Mouse (Mus musculus) MEL (cell line): Measurements from ENCODE around the gene Cops7a. TPM values are rescaled to one million over a fixed set of nuclear protein-coding genes. Genes with fewer than 3 reads are reported as not detected.

Experiments used
- DNase-seq: peaks from one replicate; pipeline ENCODE4 v3.0.0; 2011; ENCODE audit warnings: low read depth, low spot score
- H3K27ac ChIP-seq: 2 replicates; pipeline ENCODE4 v1.5.1; 2012; ENCODE audit warnings: low read depth, mild to moderate bottlenecking, control low read depth, low read length, moderate library complexity; ENCODE audit not compliant: control insufficient read depth
- H3K27me3 ChIP-seq, 2 experiments: fragments of 150-350 bp in 1 of 2; sonication (generic) in 1 of 2; 2 replicates each; pipeline ENCODE4 v1.6.1; 2012; ENCODE audit warnings: low read length in 2 of 2, mild to moderate bottlenecking in 2 of 2, improper control_type of control experiment in 1 of 2, moderate library complexity in 1 of 2; ENCODE audit not compliant: insufficient read depth in 2 of 2, control insufficient read depth in 1 of 2
- H3K36me3 ChIP-seq, 2 experiments: 2 replicates each; pipeline ENCODE4 v1.6.1; 2012 to 2014; ENCODE audit warnings: low read length in 2 of 2, improper control_type of control experiment in 1 of 2, inconsistent platforms in 1 of 2, mild to moderate bottlenecking in 1 of 2; ENCODE audit not compliant: insufficient read depth in 2 of 2, control insufficient read depth in 1 of 2
- H3K4me1 ChIP-seq, 2 experiments: fragments of 150-350 bp in 1 of 2; sonication (generic) in 1 of 2; 2 replicates each; pipeline ENCODE4 v1.6.1; 2012; ENCODE audit warnings: low read length in 2 of 2, improper control_type of control experiment in 1 of 2, mild to moderate bottlenecking in 1 of 2; ENCODE audit not compliant: insufficient read depth in 2 of 2, control insufficient read depth in 1 of 2
- H3K4me3 ChIP-seq, 2 experiments: fragments of 150-350 bp in 1 of 2; sonication (generic) in 1 of 2; 2 replicates each; pipeline ENCODE4 v1.5.1; 2012; ENCODE audit warnings: low read depth in 2 of 2, low read length in 2 of 2, mild to moderate bottlenecking in 2 of 2, moderate library complexity in 2 of 2, control low read depth in 1 of 2, improper control_type of control experiment in 1 of 2; ENCODE audit not compliant: control insufficient read depth in 1 of 2, insufficient read depth in 1 of 2
- H3K79me2 ChIP-seq: 2 replicates; pipeline ENCODE4 v1.6.1; 2012; ENCODE audit warnings: mild to moderate bottlenecking, low read length, moderate library complexity; ENCODE audit not compliant: control insufficient read depth, poor library complexity, insufficient read depth
- H3K9ac ChIP-seq: 2 replicates; pipeline ENCODE4 v1.6.1; 2012; ENCODE audit warnings: low read depth, mild to moderate bottlenecking, control low read depth, low read length, moderate library complexity; ENCODE audit not compliant: control insufficient read depth, poor library complexity, severe bottlenecking
- H3K9me3 ChIP-seq: fragments of 150-350 bp; sonication (generic); replicated peaks from 2 replicates; pipeline ENCODE4 v1.6.1; 2012; ENCODE audit warnings: mild to moderate bottlenecking, low read length, improper control_type of control experiment, moderate library complexity; ENCODE audit not compliant: insufficient read depth
- BHLHE40 ChIP-seq: IDR thresholded peaks from 2 replicates; pipeline ENCODE4 v1.6.1; 2012; ENCODE audit warnings: low read depth, mild to moderate bottlenecking, inconsistent platforms, low read length, improper control_type of control experiment, borderline replicate concordance
- E2F4 ChIP-seq: IDR thresholded peaks from 2 replicates; pipeline ENCODE4 v1.6.1; 2011; ENCODE audit warnings: low read depth, low read length, improper control_type of control experiment, borderline replicate concordance
- ETS1 ChIP-seq: IDR thresholded peaks from 2 replicates; pipeline ENCODE4 v1.6.1; 2012; ENCODE audit warnings: low read depth, mild to moderate bottlenecking, inconsistent platforms, low read length, improper control_type of control experiment, moderate library complexity
- HCFC1 ChIP-seq: IDR thresholded peaks from 2 replicates; pipeline ENCODE4 v1.6.1; 2012; ENCODE audit warnings: low read depth, mild to moderate bottlenecking, inconsistent platforms, low read length, improper control_type of control experiment, moderate library complexity
- JUND ChIP-seq: IDR thresholded peaks from 2 replicates; pipeline ENCODE4 v1.6.1; 2011; ENCODE audit warnings: low read depth, mild to moderate bottlenecking, improper control_type of control experiment, low read length
- MAX ChIP-seq: IDR thresholded peaks from 2 replicates; pipeline ENCODE4 v1.6.1; 2011; ENCODE audit warnings: low read length, improper control_type of control experiment
- MAZ ChIP-seq: IDR thresholded peaks from 2 replicates; pipeline ENCODE4 v1.6.1; 2012; ENCODE audit warnings: low read depth, mild to moderate bottlenecking, inconsistent platforms, low read length, improper control_type of control experiment
- MEF2A ChIP-seq: IDR thresholded peaks from 2 replicates; pipeline ENCODE4 v1.6.1; 2014; ENCODE audit warnings: low read depth, mild to moderate bottlenecking, inconsistent platforms, low read length, improper control_type of control experiment; ENCODE audit not compliant: poor library complexity, insufficient replicate concordance, severe bottlenecking; ENCODE audit errors: extremely low read depth
- MYB ChIP-seq: IDR thresholded peaks from 2 replicates; pipeline ENCODE4 v1.6.1; 2011; ENCODE audit warnings: mild to moderate bottlenecking, low read depth, low read length, improper control_type of control experiment
- MYC ChIP-seq: IDR thresholded peaks from 2 replicates; pipeline ENCODE4 v1.6.1; 2011; ENCODE audit warnings: low read depth, mild to moderate bottlenecking, low read length, improper control_type of control experiment, moderate library complexity
- POLR2AphosphoS2 ChIP-seq: IDR thresholded peaks from 2 replicates; pipeline ENCODE4 v1.6.1; 2011; ENCODE audit warnings: low read length, improper control_type of control experiment
- RAD21 ChIP-seq: IDR thresholded peaks from 2 replicates; pipeline ENCODE4 v1.6.1; 2011; ENCODE audit warnings: mild to moderate bottlenecking, low read depth, low read length, improper control_type of control experiment
- SMC3 ChIP-seq: IDR thresholded peaks from 2 replicates; pipeline ENCODE4 v1.6.1; 2011; ENCODE audit warnings: low read depth, low read length, improper control_type of control experiment
- TBP ChIP-seq: IDR thresholded peaks from 2 replicates; pipeline ENCODE4 v1.8.0; 2011; ENCODE audit warnings: low read depth, low read length, improper control_type of control experiment
- TCF12 ChIP-seq: IDR thresholded peaks from 2 replicates; pipeline ENCODE4 v1.6.1; 2014; ENCODE audit warnings: low read depth, mild to moderate bottlenecking, inconsistent platforms, low read length, improper control_type of control experiment, moderate library complexity
- UBTF ChIP-seq: IDR thresholded peaks from 2 replicates; pipeline ENCODE4 v1.6.1; 2012; ENCODE audit warnings: low read depth, mild to moderate bottlenecking, inconsistent platforms, low read length, improper control_type of control experiment, moderate library complexity, borderline replicate concordance; ENCODE audit not compliant: insufficient read depth
- USF2 ChIP-seq, 2 experiments: IDR thresholded peaks; 2 replicates each; pipeline ENCODE4 v1.6.1; 2011 to 2012; ENCODE audit warnings: improper control_type of control experiment in 2 of 2, low read length in 2 of 2, borderline replicate concordance in 1 of 2, inconsistent platforms in 1 of 2, low read depth in 1 of 2, mild to moderate bottlenecking in 1 of 2; ENCODE audit not compliant: insufficient read depth in 1 of 2
- ZMIZ1 ChIP-seq: IDR thresholded peaks from 2 replicates; pipeline ENCODE4 v1.6.1; 2012; ENCODE audit warnings: low read depth, mild to moderate bottlenecking, inconsistent platforms, low read length, improper control_type of control experiment, moderate library complexity
- polyA plus RNA-seq, 2 experiments: library from polyadenylated mRNA; stranded (reverse) in 1 of 2; unstranded in 1 of 2; fragments of >175 nt in 1 of 2; fragments of >200 nt in 1 of 2; gene quantifications; 2 replicates each; pipeline versions ENCODE4 v1.2.1 to v1.2.4; 2012; ENCODE audit warnings: low replicate concordance in 2 of 2, low read depth in 1 of 2; ENCODE audit not compliant: insufficient read length in 2 of 2, insufficient read depth in 1 of 2, missing spikeins in 1 of 2
- total RNA-seq: library from RNA; depleted of rRNA; stranded (reverse); fragments of 300-350 nt; gene quantifications from 2 replicates; pipeline ENCODE4 v1.2.3, GENCODE M21; 2012

Cops7a gene
- total and polyA plus RNA-seq, 3 experiments: 85.0 to 150 TPM; not detected in 1

DNA sequence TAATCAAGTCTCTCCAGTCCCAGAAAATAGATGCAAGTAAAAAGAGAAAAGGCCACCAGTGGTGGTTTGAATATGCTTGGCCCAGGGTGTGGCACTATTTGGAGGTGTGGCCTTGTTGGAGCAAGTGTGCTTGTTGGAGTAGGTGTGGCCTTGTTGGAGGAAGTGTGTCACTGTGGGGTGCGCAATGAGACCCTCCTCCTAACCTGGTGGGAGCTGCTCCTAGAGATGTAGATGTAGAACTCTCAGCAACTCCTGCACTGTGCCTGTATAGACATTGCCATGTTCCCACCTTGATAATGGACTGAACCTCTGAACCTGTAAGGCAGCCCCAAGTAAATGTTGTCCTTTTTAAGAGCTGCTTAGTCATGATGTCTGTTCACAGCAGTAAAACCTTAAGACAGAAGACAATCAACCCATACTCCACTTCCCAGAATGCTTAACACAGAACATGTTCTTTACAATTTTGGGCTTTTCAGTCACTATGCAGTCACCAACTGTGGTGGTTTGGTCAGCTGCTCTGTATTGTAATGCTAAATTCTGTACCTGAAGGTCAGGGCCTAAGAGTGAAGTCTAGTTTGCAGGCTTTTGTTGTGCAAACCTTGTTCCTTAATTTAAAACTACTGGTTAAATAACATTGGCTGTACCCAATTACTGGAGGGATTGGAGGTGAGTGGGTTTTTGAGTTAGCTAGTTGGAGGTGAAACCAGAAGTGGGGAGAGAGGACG is 11.2 kb downstream of the Cops7a start:
- Histone ChIP-seq H3K27me3 (no peaks in the 10 kb centered on the region), H3K79me2 (no peaks in the 10 kb centered on the region), H3K9me3 (no peaks in the 10 kb centered on the region), H3K4me1 (no peaks in the 10 kb centered on the region), H3K4me3 (no peak overlapping the region), H3K9ac (no peak overlapping the region), H3K36me3 (peaks cover 0 to 2% of the 10 kb centered on the region in 2 experiments; a peak in 2 of 4 replicates), H3K27ac (no peak overlapping the region)
- DNase-seq: no peak
- TF ChIP-seq MEF2A (no peak), JUND (no peak), MAX (no peak), TBP (no peak), MYC (no peak), SMC3 (no peak), TCF12 (no peak), ZMIZ1 (no peak), E2F4 (no peak), HCFC1 (no peak), ETS1 (no peak)

- DNase-seq: no peak
- Histone ChIP-seq H3K9ac (no peak overlapping the region), H3K27ac (no peak overlapping the region), H3K4me3 (no peak overlapping the region), H3K79me2 (no peaks in the 10 kb centered on the region), H3K36me3 (no peaks in the 10 kb centered on the region), H3K27me3 (no peaks in the 10 kb centered on the region), H3K4me1 (no peaks in the 10 kb centered on the region), H3K9me3 (no peaks in the 10 kb centered on the region)
- TF ChIP-seq USF2 (IDR thresholded peaks at IDR 0.05; ENCODE audit: borderline replicate concordance in 1 of 2, insufficient read depth in 1 of 2, low read depth in 1 of 2, low read length in 2 of 2) (no peak), UBTF (no peak), MAZ (no peak), MYB (no peak), POLR2AphosphoS2 (no peak), E2F4 (no peak), RAD21 (no peak), BHLHE40 (no peak)
Measured at GRCm38 (mm10) chr6:124943526-124943925, 21.8 kb downstream of the Cops7a start.
